Mouse (Mus musculus) liver, embryonic 14.5 days (tissue): Measurements from ENCODE around the gene Bin2. TPM values are rescaled to one million over a fixed set of nuclear protein-coding genes. Genes with fewer than 3 reads are reported as not detected.

Experiments
- ATAC-seq: fragments of 200-750 bp; cut with Nextera tagmentation; 2 replicates; pipeline ENCODE4 v1.8.0; 2017; ENCODE audit warnings: moderate number of reproducible peaks, mild to moderate bottlenecking, moderate library complexity; ENCODE audit not compliant: insufficient read depth
- DNase-seq, 3 experiments: peaks; one replicate each; pipeline ENCODE4 v3.0.0-alpha.2; 2012 to 2013; ENCODE audit warnings: low read depth in 3 of 3, low spot score in 3 of 3
- H3K27ac ChIP-seq: fragments of 300-500 bp; sonication (generic); 2 replicates; pipeline ENCODE4 v1.5.1; 2014; ENCODE audit warnings: moderate library complexity, mild to moderate bottlenecking, control low read depth, inconsistent platforms
- H3K27me3 ChIP-seq: fragments of 300-500 bp; sonication (generic); 2 replicates; pipeline ENCODE4 v1.6.1; 2014; ENCODE audit warnings: mild to moderate bottlenecking, low read length, moderate library complexity; ENCODE audit not compliant: control insufficient read depth, insufficient read depth
- H3K36me3 ChIP-seq: fragments of 300-500 bp; sonication (generic); replicated peaks from 2 replicates; pipeline ENCODE4 v1.6.1; 2014; ENCODE audit warnings: low read depth; ENCODE audit not compliant: control insufficient read depth, insufficient read depth
- H3K4me1 ChIP-seq, 2 experiments: fragments of 200-500 bp in 1 of 2; fragments of 300-500 bp in 1 of 2; sonication (generic) in 1 of 2; replicated peaks; 2 replicates each; pipeline ENCODE4 v1.6.1; 2012 to 2014; ENCODE audit warnings: antibody characterized with exemption in 1 of 2, inconsistent platforms in 1 of 2, low read length in 1 of 2; ENCODE audit not compliant: control insufficient read depth in 2 of 2, insufficient read depth in 2 of 2
- H3K4me2 ChIP-seq: fragments of 300-500 bp; sonication (generic); 2 replicates; pipeline ENCODE4 v1.6.1; 2014; ENCODE audit warnings: low read depth, mild to moderate bottlenecking, control low read depth, moderate library complexity
- H3K4me3 ChIP-seq, 2 experiments: fragments of 200-500 bp in 1 of 2; fragments of 300-500 bp in 1 of 2; sonication (generic) in 1 of 2; 2 replicates each; pipeline ENCODE4 v1.5.1; 2012 to 2014; ENCODE audit warnings: low read depth in 2 of 2, low read length in 2 of 2, mild to moderate bottlenecking in 2 of 2, control low read depth in 1 of 2, inconsistent platforms in 1 of 2, moderate library complexity in 1 of 2; ENCODE audit not compliant: insufficient read depth in 1 of 2
- H3K9ac ChIP-seq: fragments of 300-500 bp; sonication (generic); replicated peaks from 2 replicates; pipeline ENCODE4 v1.6.1; 2014; ENCODE audit warnings: mild to moderate bottlenecking, control low read depth, moderate library complexity
- H3K9me3 ChIP-seq: fragments of 300-500 bp; sonication (generic); 2 replicates; pipeline ENCODE4 v1.6.1; 2016; ENCODE audit warnings: low read length, mixed read lengths; ENCODE audit not compliant: control insufficient read depth
- CTCF ChIP-seq: IDR thresholded peaks from 2 replicates; pipeline ENCODE4 v1.5.1; 2016; ENCODE audit warnings: antibody characterized with exemption, low read depth, control low read depth
- EP300 ChIP-seq: IDR thresholded peaks from 2 replicates; pipeline ENCODE4 v1.6.1; 2016; ENCODE audit warnings: antibody characterized with exemption, low read depth
- WGBS: fragments of 180-500 bp; shearing (Covaris S2); extraction: QIAGEN DNeasy Blood & Tissue Kit; methylation state at CpG from one replicate; pipeline ENCODE4 v1.1.7; 2014; ENCODE audit not compliant: insufficient replicate concordance; 5-methylcytosine and 5-hydroxymethylcytosine counted together
- microRNA-seq: library from miRNA; unstranded; fragments of <30 nt; microRNA quantifications from one replicate; pipeline ENCODE4, GENCODE M21; 2016
- polyA plus RNA-seq, 2 experiments: library from polyadenylated mRNA; depleted of rRNA in 1 of 2; stranded (reverse) in 1 of 2; unstranded in 1 of 2; fragments of >200 nt; fragmentation: Nextera tagmentation in 1 of 2; extraction: Ambion mirVana in 1 of 2; gene quantifications; 2 replicates each; pipeline versions ENCODE4 v1.2.1 to v1.2.3; 2012 to 2014

Gene Bin2
- polyA plus RNA-seq, 2 experiments, result 12.7 to 17.5 TPM

DNA sequence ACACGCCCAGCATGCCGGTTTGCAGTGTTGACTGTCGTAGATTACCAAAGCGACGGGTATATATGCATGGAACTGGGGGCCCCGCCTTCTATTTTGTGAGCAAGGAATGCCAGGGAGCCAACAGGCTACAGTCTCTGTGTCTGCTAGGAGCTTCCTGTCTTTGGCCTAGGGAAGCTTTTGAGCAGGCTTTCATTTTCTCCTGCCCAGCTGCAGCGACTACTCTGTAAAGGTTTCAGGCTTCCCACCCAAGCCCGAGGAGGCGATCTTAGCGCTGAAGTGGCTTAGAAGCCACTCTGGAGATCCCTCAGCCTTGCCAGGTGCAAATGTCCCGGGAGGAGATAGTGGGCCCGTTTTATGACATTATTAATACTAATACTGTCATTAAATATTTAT, 70.5 kb downstream of the Bin2 start:
- ATAC-seq, result no peak
- no peak for DNase-seq
- no peak for TF ChIP-seq CTCF
- no peak for TF ChIP-seq EP300
- Histone ChIP-seq H3K27ac (no peak overlapping the region), H3K4me3 (peak overlapping the region; percentile 34 to 61), H3K4me2 (peak overlapping the region; percentile 72), H3K9ac (no peak overlapping the region), H3K27me3 (peaks cover 41% of the 10 kb centered on the region), H3K36me3 (no peaks in the 10 kb centered on the region), H3K4me1 (0 out of 4 replicates have a peak, but pooled peaks cover 0 to 2% of the 10 kb centered on the region in 2 experiments), H3K9me3 (no peaks in the 10 kb centered on the region)
- WGBS, result under 1% methylated on average over 12 of the region's 12 CpGs

DNA sequence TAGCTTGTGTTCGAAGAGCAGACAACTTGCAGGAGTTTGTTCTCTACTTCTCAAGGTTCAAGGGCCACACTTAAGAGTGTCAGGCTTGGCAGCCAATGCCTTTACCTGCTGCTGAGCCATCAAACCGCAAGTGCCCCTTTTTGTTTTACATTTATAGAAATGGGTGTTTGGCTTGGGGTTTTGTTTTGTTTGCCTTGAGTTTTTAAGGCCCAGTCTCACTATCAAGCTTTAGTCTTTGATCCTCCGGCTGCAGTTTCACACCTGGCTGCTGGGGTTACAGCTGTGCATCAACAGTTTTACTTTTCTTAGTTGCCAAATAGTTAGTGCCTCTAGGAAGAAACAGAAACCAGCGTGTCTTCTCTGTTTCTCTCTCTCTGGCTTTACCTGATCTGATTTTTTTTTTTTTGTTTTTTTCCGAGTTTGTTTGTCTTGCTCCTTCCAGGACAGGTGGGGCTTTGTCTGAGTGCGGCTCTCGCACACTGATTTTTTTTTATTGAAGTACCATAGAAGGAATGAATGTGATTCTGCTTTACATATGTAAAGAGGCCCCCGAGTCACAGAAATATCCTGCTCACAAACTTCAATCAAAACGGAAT, 71.0 kb downstream of the Bin2 start:
- Histone ChIP-seq H3K4me3 (peak overlapping the region in 1 of 2 experiments; percentile 61; a peak in 1 of 4 replicates), H3K9ac (no peak overlapping the region), H3K4me1 (0 out of 4 replicates have a peak, but pooled peaks cover 0 to 2% of the 10 kb centered on the region in 2 experiments), H3K9me3 (no peaks in the 10 kb centered on the region), H3K27ac (no peak overlapping the region), H3K27me3 (peaks cover 41% of the 10 kb centered on the region), H3K36me3 (no peaks in the 10 kb centered on the region), H3K4me2 (peak overlapping the region; percentile 72)
- TF ChIP-seq CTCF, result no peak
- no peak for TF ChIP-seq EP300
- DNase-seq, result no peak
- ATAC-seq, result no peak
- 19% methylated on average over 9 of the region's 9 CpGs for WGBS

DNA sequence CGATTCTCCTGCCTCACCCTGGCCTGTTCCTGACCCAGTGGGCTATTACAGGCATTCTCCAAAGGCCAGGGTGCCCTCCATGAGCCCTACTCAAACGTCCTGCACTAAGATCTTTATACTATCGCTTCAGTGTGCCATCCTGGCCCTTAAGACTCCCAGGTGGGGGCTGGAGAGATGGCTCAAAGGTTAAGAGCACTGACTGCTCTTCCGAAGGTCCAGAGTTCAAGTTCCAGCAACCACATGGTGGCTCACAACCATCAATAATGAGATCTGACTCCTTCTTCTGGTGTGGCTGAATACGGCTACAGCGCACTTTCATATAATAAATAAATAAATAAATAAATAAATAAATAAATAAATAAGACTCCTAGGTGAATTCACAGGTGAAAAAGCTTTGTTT, 76.5 kb downstream of the Bin2 start:
- Histone ChIP-seq H3K4me1 (no peaks in the 10 kb centered on the region), H3K36me3 (no peaks in the 10 kb centered on the region), H3K27me3 (peaks cover 4% of the 10 kb centered on the region), H3K9me3 (no peaks in the 10 kb centered on the region), H3K9ac (no peak overlapping the region), H3K4me3 (no peak overlapping the region), H3K27ac (no peak overlapping the region), H3K4me2 (no peak overlapping the region)
- TF ChIP-seq EP300 (no peak), CTCF (no peak)
- DNase-seq (no peak), ATAC-seq (no peak)
- WGBS, result 66% methylated on average over 6 of the region's 6 CpGs

Small RNA genes lying within 50 kb of the gene (microRNA-seq; reads per million reads assigned to microRNA genes)
- not detected for gene Mir6961

Other genes starting within 250 kb of the Bin2 start
- 0.01 TPM in 1 of 2 replicates, not detected in the other for gene Gm5475, start 247.4 kb downstream of the Bin2 start, polyA plus RNA-seq (2012; rRNA removed)
- 0.05 TPM in 1 of 2 replicates, not detected in the other for gene Gm5475, start 247.4 kb downstream of the Bin2 start, polyA plus RNA-seq (2014; fragmentation: Nextera tagmentation; extraction: Ambion mirVana)
- 38.4 and 40.8 TPM in 2 replicates for gene Slc11a2, start 244.5 kb downstream of the Bin2 start, polyA plus RNA-seq (2012; rRNA removed)
- gene Slc11a2, start 244.5 kb downstream of the Bin2 start, polyA plus RNA-seq (2014; fragmentation: Nextera tagmentation; extraction: Ambion mirVana), result 37.7 and 38.4 TPM in 2 replicates
- 15.2 and 18.1 TPM in 2 replicates for gene Letmd1, start 200.5 kb downstream of the Bin2 start, polyA plus RNA-seq (2012; rRNA removed)
- 9.5 and 10.6 TPM in 2 replicates for gene Letmd1, start 200.5 kb downstream of the Bin2 start, polyA plus RNA-seq (2014; fragmentation: Nextera tagmentation; extraction: Ambion mirVana)
- 0.42 and 0.59 TPM in 2 replicates for gene Csrnp2, start 174.1 kb downstream of the Bin2 start, polyA plus RNA-seq (2012; rRNA removed)
- 0.58 and 0.78 TPM in 2 replicates for gene Csrnp2, start 174.1 kb downstream of the Bin2 start, polyA plus RNA-seq (2014; fragmentation: Nextera tagmentation; extraction: Ambion mirVana)
- 2.1 and 2.6 TPM in 2 replicates for gene Tfcp2, start 117.5 kb downstream of the Bin2 start, polyA plus RNA-seq (2012; rRNA removed)
- 2.5 and 2.6 TPM in 2 replicates for gene Tfcp2, start 117.5 kb downstream of the Bin2 start, polyA plus RNA-seq (2014; fragmentation: Nextera tagmentation; extraction: Ambion mirVana)
- gene Pou6f1, start 69.6 kb downstream of the Bin2 start, polyA plus RNA-seq (2012; rRNA removed), result 0.46 and 0.77 TPM in 2 replicates
- gene Pou6f1, start 69.6 kb downstream of the Bin2 start, polyA plus RNA-seq (2014; fragmentation: Nextera tagmentation; extraction: Ambion mirVana), result 0.19 and 0.39 TPM in 2 replicates
- gene Dazap2, start 54.2 kb downstream of the Bin2 start, polyA plus RNA-seq (2012; rRNA removed), result 104 and 107 TPM in 2 replicates
- 178 and 182 TPM in 2 replicates for gene Dazap2, start 54.2 kb downstream of the Bin2 start, polyA plus RNA-seq (2014; fragmentation: Nextera tagmentation; extraction: Ambion mirVana)
- gene Smagp, start 32.6 kb downstream of the Bin2 start, polyA plus RNA-seq (2012; rRNA removed), result 7.3 TPM in 2 replicates
- gene Smagp, start 32.6 kb downstream of the Bin2 start, polyA plus RNA-seq (2014; fragmentation: Nextera tagmentation; extraction: Ambion mirVana), result 6.8 and 7.0 TPM in 2 replicates
- gene Cela1, start 18.4 kb upstream of the Bin2 start, polyA plus RNA-seq (2012; rRNA removed), result 8.1 and 9.5 TPM in 2 replicates
- 11.5 and 13.8 TPM in 2 replicates for gene Cela1, start 18.4 kb upstream of the Bin2 start, polyA plus RNA-seq (2014; fragmentation: Nextera tagmentation; extraction: Ambion mirVana)
- 0.36 and 0.47 TPM in 2 replicates for gene Galnt6, start 59.8 kb upstream of the Bin2 start, polyA plus RNA-seq (2012; rRNA removed)
- gene Galnt6, start 59.8 kb upstream of the Bin2 start, polyA plus RNA-seq (2014; fragmentation: Nextera tagmentation; extraction: Ambion mirVana), result 0.73 and 0.84 TPM in 2 replicates
- 0.15 and 0.16 TPM in 2 replicates for gene Slc4a8, start 92.2 kb upstream of the Bin2 start, polyA plus RNA-seq (2012; rRNA removed)
- 0.30 and 0.55 TPM in 2 replicates for gene Slc4a8, start 92.2 kb upstream of the Bin2 start, polyA plus RNA-seq (2014; fragmentation: Nextera tagmentation; extraction: Ambion mirVana)
- gene Scn8a, start 200.3 kb upstream of the Bin2 start, polyA plus RNA-seq (2012; rRNA removed), result 0.13 and 0.21 TPM in 2 replicates
- gene Scn8a, start 200.3 kb upstream of the Bin2 start, polyA plus RNA-seq (2014; fragmentation: Nextera tagmentation; extraction: Ambion mirVana), result 0.41 TPM in 1 of 2 replicates, not detected in the other